Mouse (Mus musculus) embryonic facial prominence, embryonic 12.5 days (tissue): Measurements from ENCODE around the gene Arap2. TPM values are rescaled to one million over a fixed set of nuclear protein-coding genes. Genes with fewer than 3 reads are reported as not detected.

Experiments
- ATAC-seq: fragments of 200-750 bp; cut with Nextera tagmentation; 2 replicates; pipeline ENCODE4 v1.8.0; 2017; ENCODE audit not compliant: insufficient number of reproducible peaks, insufficient read depth, low FRiP score, low TSS enrichment
- H3K27ac ChIP-seq: fragments of 300-500 bp; sonication (generic); 2 replicates; pipeline ENCODE4 v1.5.1; 2016; ENCODE audit warnings: mild to moderate bottlenecking
- H3K27me3 ChIP-seq: fragments of 300-500 bp; sonication (generic); 2 replicates; pipeline ENCODE4 v1.6.1; 2016; ENCODE audit warnings: mild to moderate bottlenecking, moderate library complexity
- H3K36me3 ChIP-seq: fragments of 300-500 bp; sonication (generic); 2 replicates; pipeline ENCODE4 v1.6.1; 2016; ENCODE audit warnings: mild to moderate bottlenecking
- H3K4me1 ChIP-seq: fragments of 300-500 bp; sonication (generic); 2 replicates; pipeline ENCODE4 v1.6.1; 2016
- H3K4me2 ChIP-seq: fragments of 300-500 bp; sonication (generic); replicated peaks from 2 replicates; pipeline ENCODE4 v1.6.1; 2016; ENCODE audit warnings: mild to moderate bottlenecking, moderate library complexity
- H3K4me3 ChIP-seq: fragments of 300-500 bp; sonication (generic); 2 replicates; pipeline ENCODE4 v1.5.1; 2016; ENCODE audit warnings: mild to moderate bottlenecking
- H3K9ac ChIP-seq: fragments of 300-500 bp; sonication (generic); 2 replicates; pipeline ENCODE4 v1.6.1; 2016; ENCODE audit warnings: mild to moderate bottlenecking, moderate library complexity
- H3K9me3 ChIP-seq: fragments of 300-500 bp; sonication (generic); 2 replicates; pipeline ENCODE4 v1.6.1; 2016; ENCODE audit warnings: mild to moderate bottlenecking, moderate library complexity
- WGBS: fragments of 180-500 bp; shearing (Covaris S2); methylation state at CpG from one replicate; pipeline ENCODE4 v1.1.7; 2016; 5-methylcytosine and 5-hydroxymethylcytosine counted together
- polyA plus RNA-seq: library from polyadenylated mRNA; unstranded; fragments of >200 nt; fragmentation: Nextera tagmentation; extraction: Ambion mirVana; gene quantifications from 2 replicates; pipeline ENCODE4 v1.2.1, GENCODE M21; 2016

Arap2 gene
- polyA plus RNA-seq, 1 experiment from 2014 or later = 2.2 TPM

GRCm38 (mm10) chr5:62581699-62582098, 184.3 kb downstream of the Arap2 start:
- Histone ChIP-seq H3K4me1 (no peaks in the 10 kb centered on the region), H3K9ac (no peak overlapping the region), H3K27me3 (no peaks in the 10 kb centered on the region), H3K4me2 (no peak overlapping the region), H3K9me3 (no peaks in the 10 kb centered on the region), H3K36me3 (no peaks in the 10 kb centered on the region), H3K27ac (no peak overlapping the region), H3K4me3 (no peak overlapping the region)
- 78% methylated on average over 3 of the region's 3 CpGs for WGBS
- ATAC-seq = no peak

DNA sequence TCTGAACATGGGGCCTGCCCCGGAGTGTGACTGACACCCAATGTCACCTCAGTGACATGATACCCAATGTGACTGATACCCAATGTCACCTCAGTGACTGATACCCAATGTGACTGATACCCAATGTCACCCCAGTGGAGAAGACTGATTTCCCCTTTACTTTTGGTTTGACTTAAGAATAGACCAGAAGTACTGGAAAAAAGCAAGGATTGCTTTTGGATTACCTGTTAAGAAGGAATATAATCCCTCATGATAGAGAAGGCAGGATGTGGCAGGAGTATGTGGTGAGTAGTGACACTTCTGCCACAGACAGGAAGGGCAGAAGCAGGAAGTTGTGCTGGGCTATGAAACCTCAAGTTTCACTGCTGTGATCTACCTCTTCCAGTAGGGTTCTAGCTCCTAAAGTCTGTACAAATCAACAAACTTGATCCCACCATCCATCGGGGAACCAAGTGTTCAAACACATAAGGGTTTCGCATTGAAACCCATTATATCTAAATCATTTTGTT, 191.6 kb downstream of the Arap2 start:
- no peaks in the 10 kb centered on the region for H3K4me1 ChIP-seq
- H3K27ac ChIP-seq = no peak overlapping the region
- ATAC-seq = no peak
- H3K9me3 ChIP-seq = no peaks in the 10 kb centered on the region
- no peaks in the 10 kb centered on the region for H3K27me3 ChIP-seq
- no peak overlapping the region for H3K4me3 ChIP-seq
- H3K4me2 ChIP-seq = no peak overlapping the region
- no peaks in the 10 kb centered on the region for H3K36me3 ChIP-seq
- H3K9ac ChIP-seq = no peak overlapping the region
- 91% methylated on average over 3 of the region's 3 CpGs for WGBS

Other genes with a start within 250 kb of the Arap2 start
- not detected in 2 replicates for gene Dthd1, start 47.7 kb upstream of the Arap2 start, polyA plus RNA-seq